25 mouse cellular contexts compared by ENCODE assay signal in genomic region chr6:100180883-100181262, GRCm38 (mm10).
DNase-seq lines count a peak whose midpoint lies in the region; ATAC-seq and TF ChIP-seq lines count a peak whose summit lies in the region.
"Had no signal": no experiment of that assay in that cellular context is flagged by ENCODE, and none has a peak within 500 bp of the region (broad histone marks: within the 10 kb centered on the region; RNA-seq: fewer than 3 reads in every experiment).

No protein-coding gene starts in this region.

- H3K9me3 ChIP-seq in lung, embryonic 16.5 days (ENCODE audit: control insufficient read depth, low read length) = no peaks in the 10 kb centered on the region
- H3K9me3 ChIP-seq in neural tube, embryonic 15.5 days (replicated peaks) = no peaks in the 10 kb centered on the region
- H3K9me3 ChIP-seq: embryonic facial prominence, embryonic 12.5 days; heart, embryonic 15.5 days; hindbrain, embryonic 15.5 days; kidney, embryonic 15.5 days; lung, embryonic 15.5 days; midbrain, embryonic 15.5 days; neural tube, embryonic 13.5 days had no signal

- no peak for TF ChIP-seq POLR2A in small intestine, adult 2 months (IDR thresholded peaks at IDR 0.05; ENCODE audit: low read depth, low read length)

- no peaks in the 10 kb centered on the region for H3K27me3 ChIP-seq in lung, embryonic 16.5 days (ENCODE audit: control insufficient read depth, insufficient read depth, low read depth, low read length)
- H3K27me3 ChIP-seq in small intestine, adult 2 months (ENCODE audit: control insufficient read depth, insufficient read depth, low read length) = no peaks in the 10 kb centered on the region
- peaks cover 6% of the 10 kb centered on the region; the same call in 1 of the 2 replicates for H3K27me3 ChIP-seq in neural tube, embryonic 15.5 days (replicated peaks)
- H3K27me3 ChIP-seq: heart, embryonic 15.5 days; lung, embryonic 15.5 days had no signal

- ATAC-seq in lung, embryonic 16.5 days (ENCODE audit: low read depth) = no peak
- ATAC-seq in neural tube, embryonic 15.5 days (ENCODE audit: low FRiP score) = no peak
- ATAC-seq in inflammation-experienced regulatory T-cells, adult 6 months = no peak
- no peak for ATAC-seq in activated CD4-positive, CD25-positive, alpha-beta regulatory T cell, adult 4 months
- ATAC-seq: midbrain, embryonic 15.5 days had no signal

- H3K36me3 ChIP-seq in lung, embryonic 16.5 days (ENCODE audit: control insufficient read depth, insufficient read depth, low read length) = no peaks in the 10 kb centered on the region
- no peaks in the 10 kb centered on the region for H3K36me3 ChIP-seq in small intestine, adult 2 months (ENCODE audit: control insufficient read depth, insufficient read depth, low read length)
- H3K36me3 ChIP-seq in neural tube, embryonic 15.5 days = no peaks in the 10 kb centered on the region
- H3K36me3 ChIP-seq: embryonic facial prominence, embryonic 12.5 days; heart, embryonic 15.5 days; hindbrain, embryonic 15.5 days; kidney, embryonic 15.5 days; lung, embryonic 15.5 days; midbrain, embryonic 15.5 days; neural tube, embryonic 13.5 days had no signal

- WGBS in lung, embryonic 16.5 days = 43% methylated on average over 4 of the region's 4 CpGs
- 25% methylated on average over 4 of the region's 4 CpGs for WGBS in small intestine, adult 2 months
- WGBS in neural tube, embryonic 15.5 days = 79% methylated on average over 4 of the region's 4 CpGs

- no peak for DNase-seq in lung, postnatal 10 days
- peak; percentile 97 for DNase-seq in ES-CJ7 (ENCODE audit: low read depth, low spot score)
- peak; percentile 74 for DNase-seq in adipocyte (ENCODE audit: low spot score)
- DNase-seq: cerebellum, adult 18-20 months; cerebellum, postnatal 25 days; gastrocnemius, adult 2 months; kidney, adult 11 months; kidney, postnatal 36 days; layer of hippocampus, postnatal 36 days; right cerebral cortex, adult 18-20 months; thymus, adult 2 months; thymus, postnatal 4 days had no signal

- TF ChIP-seq CTCF in small intestine, adult 2 months (IDR thresholded peaks at IDR 0.05; ENCODE audit: extremely low read depth, insufficient read length, insufficient replicate concordance, low read depth, low read length) = no peak

- no peak overlapping the region for H3K4me2 ChIP-seq in lung, embryonic 16.5 days (ENCODE audit: low read depth, low read length)
- no peak overlapping the region for H3K4me2 ChIP-seq in neural tube, embryonic 15.5 days
- H3K4me2 ChIP-seq: embryonic facial prominence, embryonic 12.5 days; heart, embryonic 15.5 days; hindbrain, embryonic 15.5 days; kidney, embryonic 15.5 days; liver, embryonic 11.5 days; lung, embryonic 15.5 days; midbrain, embryonic 15.5 days; neural tube, embryonic 13.5 days had no signal

- 0 out of 2 replicates have a peak overlapping the region, but pooled peaks have one; percentile 21 for H3K27ac ChIP-seq in lung, embryonic 16.5 days (ENCODE audit: low read length)
- peak overlapping the region; percentile 21; the same call in 1 of the 2 replicates for H3K27ac ChIP-seq in small intestine, adult 2 months (ENCODE audit: insufficient read depth, low read depth, low read length)
- H3K27ac ChIP-seq in neural tube, embryonic 15.5 days (replicated peaks) = no peak overlapping the region
- H3K27ac ChIP-seq: embryonic facial prominence, embryonic 12.5 days; gastrocnemius, adult 2 months; heart, embryonic 15.5 days; hindbrain, embryonic 15.5 days; kidney, embryonic 15.5 days; midbrain, embryonic 15.5 days; neural tube, embryonic 13.5 days had no signal

- no peak overlapping the region for H3K4me3 ChIP-seq in lung, embryonic 16.5 days (ENCODE audit: low read length)
- H3K4me3 ChIP-seq in small intestine, adult 2 months (ENCODE audit: low read depth, low read length) = no peak overlapping the region
- H3K4me3 ChIP-seq in neural tube, embryonic 15.5 days (replicated peaks) = no peak overlapping the region
- H3K4me3 ChIP-seq: embryonic facial prominence, embryonic 12.5 days; gastrocnemius, adult 2 months; heart, embryonic 15.5 days; hindbrain, embryonic 15.5 days; kidney, embryonic 15.5 days; lung, embryonic 15.5 days; midbrain, embryonic 15.5 days; neural tube, embryonic 13.5 days had no signal

- no peak overlapping the region for H3K9ac ChIP-seq in lung, embryonic 16.5 days (ENCODE audit: low read length)
- H3K9ac ChIP-seq in neural tube, embryonic 15.5 days (replicated peaks) = no peak overlapping the region
- H3K9ac ChIP-seq: embryonic facial prominence, embryonic 12.5 days; heart, embryonic 15.5 days; hindbrain, embryonic 15.5 days; kidney, embryonic 15.5 days; lung, embryonic 15.5 days; midbrain, embryonic 15.5 days; neural tube, embryonic 13.5 days had no signal

- H3K4me1 ChIP-seq in lung, embryonic 16.5 days (replicated peaks; ENCODE audit: control insufficient read depth, insufficient read depth, low read length) = peaks cover 7% of the 10 kb centered on the region
- H3K4me1 ChIP-seq in small intestine, adult 2 months (ENCODE audit: control insufficient read depth, insufficient read depth, insufficient read length, low read length) = peaks cover 22% of the 10 kb centered on the region
- H3K4me1 ChIP-seq in neural tube, embryonic 15.5 days = no peaks in the 10 kb centered on the region
- H3K4me1 ChIP-seq: hindbrain, embryonic 15.5 days; midbrain, embryonic 15.5 days; neural tube, embryonic 13.5 days had no signal
